Mouse (Mus musculus) megakaryocyte progenitor cell, adult 5-6 weeks (primary cell): ENCODE data around the gene Atp11b. TPM values are rescaled to one million over a fixed set of nuclear protein-coding genes. Genes with fewer than 3 reads are reported as not detected.
A peak's percentile ranks its signal among the peaks of the same experiment; 100 is the strongest.

Experiments used
- ATAC-seq: replicated peaks from 2 replicates; pipeline ENCODE4 v1.8.0; 2016; ENCODE audit warnings: mild to moderate bottlenecking, moderate TSS enrichment, inconsistent platforms; ENCODE audit not compliant: poor library complexity
- total RNA-seq, 2 experiments: library from RNA; stranded (forward) in 1 of 2; stranded (reverse) in 1 of 2; fragments of 157-497, 149-512 nt in 1 of 2; fragments of 200-1000 nt in 1 of 2; gene quantifications; 2 replicates each; pipeline versions ENCODE4 v1.2.3 to v1.2.4; 2015 to 2017

Gene Atp11b
- total RNA-seq (2015) (218 and 248 TPM in 2 replicates), total RNA-seq (2017) (110 and 139 TPM in 2 replicates)

DNA sequence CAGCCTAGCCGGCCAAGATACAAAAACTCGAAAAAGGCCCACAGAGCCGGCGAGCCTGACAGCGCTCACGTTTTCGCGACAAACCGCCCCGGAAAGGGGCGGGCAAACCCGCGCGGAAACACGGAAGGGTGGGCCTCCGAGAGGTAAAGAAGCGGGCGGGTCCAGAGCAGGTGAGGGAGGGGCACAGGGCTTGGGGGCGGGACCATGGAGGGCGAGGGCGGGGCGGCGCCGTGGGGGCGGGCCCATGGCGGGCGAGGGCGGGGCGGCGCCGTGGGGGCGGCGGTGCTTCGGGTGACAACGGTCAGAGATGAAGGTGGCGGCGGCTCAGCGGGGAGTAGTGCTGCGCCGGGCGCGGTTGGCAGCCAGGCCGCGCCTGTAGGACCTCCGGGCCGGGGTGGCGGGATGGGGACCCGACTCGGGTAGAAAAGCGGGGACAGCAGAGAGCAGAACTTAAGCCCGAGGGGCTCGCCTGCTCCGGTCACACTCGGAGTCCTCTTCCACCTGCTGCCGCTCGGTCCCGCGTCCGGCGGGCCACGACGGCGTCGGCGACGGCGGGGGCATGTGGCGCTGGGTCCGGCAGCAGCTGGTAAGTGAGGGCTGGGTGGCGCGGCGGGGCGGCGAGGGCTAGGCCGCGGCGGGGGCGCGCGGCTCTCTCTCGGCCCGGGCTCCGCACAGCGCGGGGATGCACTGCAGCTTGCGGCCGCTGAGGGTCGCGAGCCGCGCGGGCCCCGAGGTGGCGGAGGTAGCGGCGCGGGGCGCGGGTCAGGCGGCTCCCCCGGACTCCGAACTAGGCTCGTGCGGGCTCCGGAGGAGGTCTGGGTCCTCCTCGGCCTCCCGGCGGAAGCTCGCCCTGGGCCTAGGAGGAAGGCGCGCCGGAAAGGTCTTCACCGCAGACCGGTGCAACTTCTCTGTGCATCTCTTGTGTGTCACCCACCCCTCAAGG is at the start of gene Atp11b:
Gene Atp11b (plus strand): TSS at position 282 of the 943 bp plus-strand sequence.
- ATAC-seq: peak; percentile 80

GRCm38 (mm10) chr3:35704328-35704613 is 49.6 kb upstream of the Atp11b start:
- no peak for ATAC-seq

GRCm38 (mm10) chr3:35719531-35720205 is 34.2 kb upstream of the Atp11b start:
- ATAC-seq: no peak

DNA sequence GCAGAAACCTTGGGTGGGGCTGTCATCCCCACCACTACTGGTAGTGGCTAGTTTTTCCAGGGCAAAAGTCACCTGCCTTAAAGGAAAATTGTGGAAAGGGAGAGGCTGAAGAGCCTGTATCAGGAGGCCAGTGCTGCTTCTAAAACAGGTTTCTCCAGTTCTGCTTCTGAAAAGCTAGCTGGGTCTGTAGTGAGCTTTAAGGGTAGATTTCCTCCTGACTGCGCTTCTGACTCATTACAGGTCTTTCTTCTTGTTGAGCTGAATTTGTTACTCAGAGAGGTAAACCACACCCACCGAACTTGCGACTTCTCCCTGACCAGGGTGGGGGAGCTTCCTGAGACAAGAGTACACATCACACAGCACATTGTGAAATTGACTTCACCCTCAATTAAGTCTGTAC is 33.1 kb upstream of the Atp11b start:
- ATAC-seq: peak; percentile 93

DNA sequence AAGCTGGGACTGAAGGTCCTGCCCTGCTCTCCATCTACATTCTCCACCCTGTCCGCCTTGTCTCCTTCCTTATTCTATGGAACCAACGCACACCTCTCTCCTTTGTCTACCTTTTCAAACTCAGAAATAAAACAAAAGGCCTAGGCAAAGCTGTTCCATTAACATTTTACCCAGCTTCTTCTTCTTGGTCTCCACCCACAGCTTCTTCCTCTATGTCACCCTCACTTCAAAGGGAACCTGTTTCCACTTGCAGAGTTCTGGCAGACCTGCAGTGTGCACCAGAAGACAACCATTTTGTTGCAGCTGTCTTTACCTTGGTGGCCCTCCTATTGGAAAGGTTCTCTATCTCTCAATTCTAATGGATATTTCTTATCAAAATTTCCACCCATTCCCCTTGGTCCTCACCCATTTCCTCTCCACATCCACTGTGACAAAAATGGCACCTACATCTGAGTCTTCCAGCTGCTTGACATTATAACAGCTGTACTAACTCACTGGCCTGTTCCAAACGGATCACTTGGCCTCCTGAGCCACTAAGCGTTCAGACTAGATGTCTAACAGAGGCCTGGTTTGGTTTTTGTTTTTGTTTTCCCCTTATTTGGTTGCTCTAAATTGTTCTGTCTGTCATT is 32.0 kb upstream of the Atp11b start:
- peak; percentile 35; the same call in 1 of the 2 replicates for ATAC-seq

DNA sequence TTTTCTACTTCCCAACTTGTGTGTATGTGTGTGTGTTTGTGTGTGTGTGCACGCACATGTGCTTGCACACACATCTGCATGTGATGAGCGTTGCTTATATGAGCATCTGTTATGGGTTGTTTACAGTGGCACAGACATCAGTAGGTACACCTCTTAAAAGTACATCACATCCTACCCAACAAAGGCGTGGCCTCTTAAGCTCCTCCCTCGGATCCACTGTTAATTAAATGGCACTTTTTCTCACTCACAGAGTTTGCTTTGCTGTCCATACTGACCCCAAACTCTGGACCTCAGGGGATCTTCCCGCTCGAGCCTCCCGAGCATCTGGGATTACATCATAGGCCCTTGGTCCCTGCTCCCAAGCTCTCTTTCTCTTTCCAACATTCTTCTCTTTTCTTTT is 31.1 kb upstream of the Atp11b start:
- ATAC-seq: no peak

DNA sequence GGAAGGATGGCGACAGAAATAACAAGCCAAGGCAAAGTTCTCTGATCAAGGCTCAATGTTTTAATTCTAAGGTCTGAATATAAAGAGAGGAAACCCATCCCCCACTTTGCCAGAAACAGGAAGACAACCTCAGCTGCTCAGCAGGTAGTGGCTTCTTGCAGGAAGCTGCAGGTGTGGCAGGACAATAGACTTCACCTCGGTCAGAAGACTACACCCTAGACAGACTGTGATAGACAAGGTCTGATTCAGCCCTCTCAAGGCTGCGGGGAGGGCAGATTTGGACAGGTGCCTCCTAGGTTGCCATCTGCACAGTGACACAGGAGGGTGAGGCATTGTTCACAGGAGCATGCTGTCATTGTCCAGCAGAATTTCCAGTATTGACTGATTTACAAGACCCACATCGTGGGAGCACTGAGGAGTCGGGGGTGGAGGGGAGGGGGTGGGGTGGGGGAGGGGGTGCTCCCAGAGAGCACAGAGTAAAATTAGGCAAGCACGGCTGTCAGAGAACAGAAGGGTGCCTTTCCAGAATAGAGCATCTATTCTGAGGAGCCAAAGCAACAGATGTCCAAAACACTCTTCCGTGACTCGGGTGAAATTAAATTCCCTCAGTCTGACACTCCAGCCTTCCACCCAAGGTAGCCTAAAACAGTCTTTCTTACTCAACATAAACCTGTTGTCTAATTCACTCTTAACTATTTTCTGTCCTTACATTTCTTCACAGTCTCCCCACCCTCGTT is 30.2 kb upstream of the Atp11b start:
- ATAC-seq: no peak

DNA sequence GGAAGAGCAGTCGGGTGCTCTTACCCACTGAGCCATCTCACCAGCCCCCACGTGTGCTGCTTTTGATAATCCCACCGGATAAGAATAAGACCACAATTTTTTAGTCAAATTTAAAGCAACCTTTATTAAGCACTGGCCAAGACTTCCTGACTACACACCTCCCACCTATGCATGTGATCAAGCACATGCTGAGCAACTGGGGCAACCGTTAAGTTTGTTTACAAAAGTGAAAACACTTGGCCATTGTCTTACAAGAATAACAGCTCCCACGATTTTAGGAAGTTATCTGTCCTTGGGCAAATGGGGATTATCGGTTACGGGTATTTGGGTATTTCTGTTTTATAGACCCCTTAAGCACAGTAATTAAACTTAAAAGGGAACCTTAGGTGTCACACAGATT is 28.8 kb upstream of the Atp11b start:
- no peak for ATAC-seq

GRCm38 (mm10) chr3:35726936-35727335 is 27.0 kb upstream of the Atp11b start:
- ATAC-seq: no peak

DNA sequence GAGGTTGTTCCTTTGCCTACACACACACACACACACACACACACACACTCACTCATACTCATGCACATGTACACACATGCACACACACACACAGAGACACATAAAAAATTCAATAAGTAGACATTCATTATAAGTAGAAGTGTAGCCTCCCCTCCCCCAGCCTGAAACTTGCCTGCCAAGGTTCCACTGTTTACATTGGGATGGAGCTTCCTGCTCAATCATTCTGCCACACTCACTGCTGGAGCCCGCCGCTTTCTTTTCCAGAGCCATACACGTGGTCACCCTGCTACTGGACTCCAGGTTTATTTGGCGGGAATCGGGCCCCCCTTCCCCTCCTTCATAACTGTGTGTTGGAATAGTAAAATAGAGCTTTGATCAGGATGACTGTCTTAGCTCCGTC is 24.4 kb upstream of the Atp11b start:
- ATAC-seq: no peak

DNA sequence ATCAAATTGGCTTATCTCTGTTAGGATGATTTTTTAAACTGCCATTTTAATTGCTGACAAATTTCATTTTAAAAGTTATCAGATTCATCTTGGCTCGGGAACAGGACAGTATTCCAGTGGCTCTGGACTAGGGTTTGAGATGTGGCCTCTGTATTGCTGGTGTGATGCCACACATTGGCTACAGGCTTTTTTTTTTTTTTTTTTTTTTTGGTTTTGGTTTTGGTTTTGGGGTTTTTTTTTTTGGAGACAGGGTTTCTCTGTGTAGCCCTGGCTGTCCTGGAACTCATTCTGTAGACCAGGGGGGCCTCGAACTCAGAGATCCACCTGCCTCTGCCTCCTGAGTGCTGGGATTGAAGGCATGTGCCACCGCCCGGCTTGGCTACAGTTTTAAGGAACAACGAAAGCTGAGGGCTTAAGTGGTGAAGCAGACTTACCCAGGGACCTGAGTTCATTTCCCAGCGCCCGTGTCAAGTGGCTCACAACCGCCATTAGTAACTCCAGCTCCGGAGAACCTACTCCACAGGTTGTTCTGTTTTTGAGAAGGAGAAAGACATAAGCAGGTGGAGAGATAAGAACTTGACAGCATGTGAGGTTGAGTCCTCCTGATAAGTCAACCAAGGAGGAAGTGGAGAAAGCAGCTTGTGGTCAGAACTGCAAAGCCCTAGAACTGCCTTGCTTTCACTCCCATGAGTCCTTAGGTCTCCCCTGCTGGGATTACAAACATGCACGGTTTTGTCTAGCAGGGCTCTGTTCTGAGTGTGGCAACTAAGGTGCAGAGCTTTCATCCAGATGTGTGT is 21.7 kb upstream of the Atp11b start:
- ATAC-seq: peak; percentile 92

DNA sequence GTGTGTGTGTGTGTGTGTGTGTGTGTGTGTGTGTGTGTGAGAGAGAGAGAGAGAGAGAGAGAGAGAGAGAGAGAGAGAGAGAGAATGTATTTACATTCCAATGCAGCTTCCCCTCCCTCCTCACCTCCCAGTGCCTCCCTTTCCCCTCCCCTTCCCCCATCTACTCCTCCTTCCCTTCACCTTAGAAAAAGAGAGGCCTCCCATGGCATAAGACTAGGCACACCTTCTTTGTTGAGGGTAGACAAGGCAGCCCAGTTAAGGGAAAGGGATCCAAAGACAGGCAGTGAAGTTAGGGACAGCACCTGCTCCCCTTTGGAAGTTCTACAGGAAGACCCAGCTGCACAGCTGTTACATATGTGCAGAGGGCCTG is 21.1 kb upstream of the Atp11b start:
- peak; percentile 42 for ATAC-seq

- no peak for ATAC-seq
These were observed 19.4 kb upstream of the Atp11b start for GRCm38 (mm10) chr3:35734509-35734908.

DNA sequence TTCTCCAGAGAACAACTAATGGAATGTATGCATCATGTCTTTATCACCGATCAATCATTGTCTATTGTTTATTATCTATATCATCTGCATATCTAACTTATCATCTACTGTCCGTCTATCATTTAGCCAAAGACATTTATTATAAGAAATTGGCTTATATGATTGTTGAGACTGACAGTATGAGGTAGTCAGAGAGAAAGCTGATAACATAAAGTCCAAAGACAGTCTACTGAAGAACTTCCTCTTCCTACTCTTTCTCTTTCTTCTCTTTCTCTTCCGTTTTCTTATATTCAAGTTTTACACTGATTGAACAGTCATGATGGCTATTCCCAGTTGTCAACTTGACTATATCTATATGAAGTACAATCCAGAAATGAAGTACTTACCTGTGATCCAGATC is 15.8 kb upstream of the Atp11b start:
- no peak for ATAC-seq

DNA sequence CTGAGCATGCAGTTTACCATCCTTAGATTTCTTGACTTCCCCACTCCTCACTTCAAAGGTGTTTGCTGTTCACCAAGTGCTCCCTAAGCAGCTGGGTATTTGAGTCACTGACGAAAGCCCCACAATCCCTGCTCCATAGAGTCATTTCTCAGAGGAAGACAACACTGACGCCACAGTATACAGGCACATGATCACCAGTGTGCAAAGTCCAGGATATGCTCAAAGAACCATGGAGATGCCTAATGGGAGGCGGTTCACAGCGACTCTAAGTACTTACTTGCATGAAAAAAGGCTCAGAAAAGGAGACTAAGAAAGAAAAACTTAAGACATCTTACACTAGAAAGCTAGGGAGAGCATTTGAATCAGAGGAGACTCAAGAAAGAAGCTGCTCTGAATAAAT is 8.9 kb upstream of the Atp11b start:
- no peak for ATAC-seq

GRCm38 (mm10) chr3:35746840-35747456 is 7.0 kb upstream of the Atp11b start:
- ATAC-seq: peak; percentile 73

GRCm38 (mm10) chr3:35750286-35750685 is 3.6 kb upstream of the Atp11b start:
- peak; percentile 27; the same call in 1 of the 2 replicates for ATAC-seq

DNA sequence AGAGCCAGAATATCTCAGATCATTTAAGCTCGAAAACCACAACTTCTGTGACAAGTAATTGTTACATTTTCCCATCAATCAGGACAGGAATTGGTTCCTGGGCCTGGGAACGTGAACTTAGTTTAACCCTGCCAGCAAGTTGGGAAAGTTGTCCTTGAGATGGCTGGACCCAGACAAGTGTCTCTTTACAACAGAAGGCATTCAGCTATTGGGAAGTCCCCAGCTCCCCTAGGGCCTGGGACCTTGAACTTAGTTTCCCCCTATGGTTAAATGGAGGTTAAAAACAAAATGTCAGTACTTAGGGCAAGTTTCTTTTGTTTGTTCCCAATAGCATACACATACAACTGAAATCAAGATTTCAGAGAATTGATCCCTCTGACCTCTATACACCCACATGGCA is 2.2 kb upstream of the Atp11b start:
- ATAC-seq: no peak

DNA sequence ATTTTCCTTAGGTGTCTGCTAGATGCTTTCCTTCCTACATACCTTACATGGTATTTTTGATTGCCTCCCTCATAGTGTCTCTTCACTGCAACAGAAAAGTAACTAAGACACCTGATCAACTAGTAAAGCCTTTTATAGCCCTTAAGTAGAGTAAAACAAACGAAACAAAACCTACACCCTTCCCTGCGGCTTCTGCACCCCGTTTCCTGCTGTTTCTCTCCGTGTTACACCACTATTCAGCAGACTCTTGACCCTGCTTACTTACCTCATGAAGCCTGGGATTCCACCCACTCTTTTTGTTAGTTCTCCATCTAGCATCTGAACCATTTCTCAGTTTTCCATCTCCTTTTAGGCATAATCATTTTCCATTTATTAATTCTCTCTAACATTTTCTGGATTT is 8.8 kb downstream of the Atp11b start:
- peak; percentile 32; the same call in 1 of the 2 replicates for ATAC-seq
